Mouse (Mus musculus) ES-E14 (cell line): Measurements from ENCODE around the gene Tpmt.

ENCODE experiments used
- ZC3H11A ChIP-seq: IDR thresholded peaks from 2 replicates; pipeline ENCODE4 v1.6.1; 2012; ENCODE audit warnings: low read depth, mild to moderate bottlenecking, inconsistent platforms, low read length, borderline replicate concordance
- ZNF384 ChIP-seq: IDR thresholded peaks from 2 replicates; pipeline ENCODE4 v1.6.1; 2012; ENCODE audit warnings: low read depth, low read length, inconsistent platforms

DNA sequence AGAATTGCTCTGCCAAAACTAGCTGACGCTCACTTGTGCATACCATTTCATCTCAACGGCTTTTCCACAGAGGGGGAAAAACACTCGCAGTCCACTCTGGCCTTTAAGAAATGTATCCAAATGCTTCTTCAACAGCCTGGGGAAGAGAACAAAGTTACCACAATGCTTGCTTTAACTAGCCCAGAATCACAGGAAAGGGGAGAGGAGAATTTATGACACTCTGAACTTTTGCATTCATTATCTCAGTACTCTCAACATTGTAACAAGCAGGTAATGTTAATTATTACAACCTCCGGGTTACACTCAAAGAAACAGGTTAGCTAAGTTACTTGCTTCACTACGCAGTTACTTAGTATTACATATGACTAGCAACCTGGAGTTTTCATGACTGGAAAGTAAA is 4.5 kb downstream of the Tpmt start:
- TF ChIP-seq ZNF384 (no peak), ZC3H11A (no peak)
